Mouse (Mus musculus): ENCODE data around the gene Rbpjl.

DNA sequence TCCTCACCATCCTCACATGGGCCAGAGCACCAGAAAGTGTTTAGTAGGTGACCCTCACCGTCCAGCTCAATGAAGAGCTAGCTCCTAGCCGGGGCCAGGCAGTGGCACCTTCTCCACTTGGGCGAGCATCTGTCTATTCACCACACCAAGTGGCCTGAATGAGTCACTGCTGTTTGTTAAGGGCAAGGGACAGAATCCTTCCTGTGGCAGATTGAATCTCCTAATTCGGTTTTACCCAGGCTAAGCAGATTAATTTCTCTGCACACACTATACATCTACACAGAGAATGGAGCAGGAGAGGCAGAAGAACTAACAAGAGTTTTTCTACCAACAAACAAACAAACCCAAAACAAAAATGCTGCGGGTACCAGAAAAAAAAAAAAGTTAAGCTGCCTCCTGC lies 24.0 kb downstream of the Rbpjl start:
- TF ChIP-seq CTCF (IDR thresholded peaks at IDR 0.05; ENCODE audit: low read depth, low read length): no peak
- TF ChIP-seq GATA1 (IDR thresholded peaks at IDR 0.05; ENCODE audit: borderline replicate concordance, low read length): no peak
- TF ChIP-seq TAL1 (conservative IDR thresholded peaks at IDR 0.05; ENCODE audit: low read depth, low read length): no peak

Data from G1E (cell line).